Mouse (Mus musculus): ENCODE measurements around the gene Asic2.
"Not testable (repeated sequence)": the region's sequence is repeated elsewhere in the genome, so short reads cannot be mapped to it uniquely, and the experiment has no call there.

Gene Asic2

DNA sequence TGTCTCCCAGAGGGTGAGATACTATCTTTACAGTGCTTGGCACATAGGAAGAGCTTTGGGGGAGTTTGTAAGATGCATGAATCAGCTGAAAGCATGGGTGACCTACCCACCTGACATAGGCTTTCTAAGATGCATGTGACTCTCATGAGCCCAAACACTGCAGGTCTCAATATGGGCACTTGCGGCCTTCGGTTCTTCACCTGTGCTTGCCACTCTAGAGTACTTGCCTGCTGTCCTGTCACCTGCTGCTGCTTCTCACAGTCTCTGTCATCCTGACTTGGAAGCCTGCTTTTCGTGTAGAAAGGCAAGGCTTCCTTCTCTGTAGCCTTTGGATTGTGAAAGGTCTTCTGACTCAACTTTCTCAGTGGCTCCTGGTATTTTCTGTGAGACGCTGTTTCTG is 645.1 kb downstream of the Asic2 start:
- no peak for DNase-seq (ENCODE audit: low spot score)

DNA sequence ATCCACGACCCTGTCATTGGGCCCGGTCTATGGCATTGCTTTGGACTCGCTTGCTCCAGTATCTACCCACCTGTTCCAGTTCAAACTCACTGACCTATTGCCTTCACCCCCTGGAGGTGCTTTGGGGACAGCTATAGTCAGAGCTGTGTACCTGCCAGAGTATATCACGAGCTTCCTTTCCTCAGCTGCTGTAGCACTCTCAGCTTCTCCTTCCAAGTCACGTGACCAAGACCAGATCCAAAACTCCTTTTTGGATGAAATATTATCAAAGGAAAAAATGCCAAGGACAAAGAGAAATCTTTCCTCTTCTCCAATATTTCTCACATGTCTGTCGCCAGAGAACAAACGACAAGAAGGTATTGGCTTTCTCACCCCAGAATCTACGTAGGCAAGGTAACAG is 645.8 kb downstream of the Asic2 start:
- no peak for DNase-seq (ENCODE audit: low spot score)

DNA sequence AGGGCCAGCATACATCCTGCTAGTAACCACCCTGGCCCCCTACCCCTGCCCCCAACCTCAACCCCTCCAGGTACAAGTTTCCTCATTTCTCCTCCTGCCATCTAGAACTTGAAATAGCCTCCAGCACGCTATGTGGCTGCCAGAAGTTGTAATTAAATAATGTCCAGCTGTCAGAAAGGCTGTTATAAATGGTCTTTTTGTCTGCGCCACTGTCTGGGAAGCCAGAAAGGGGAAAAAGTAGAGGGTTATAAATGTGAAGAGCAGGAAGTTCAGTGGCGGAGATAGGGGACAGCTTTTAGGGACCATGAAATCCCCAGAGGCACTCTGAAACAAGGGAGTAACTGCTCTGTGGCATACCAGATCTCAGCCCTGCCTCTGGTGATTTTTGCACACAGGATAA is 678.2 kb downstream of the Asic2 start:
- DNase-seq (ENCODE audit: low spot score): no peak

DNA sequence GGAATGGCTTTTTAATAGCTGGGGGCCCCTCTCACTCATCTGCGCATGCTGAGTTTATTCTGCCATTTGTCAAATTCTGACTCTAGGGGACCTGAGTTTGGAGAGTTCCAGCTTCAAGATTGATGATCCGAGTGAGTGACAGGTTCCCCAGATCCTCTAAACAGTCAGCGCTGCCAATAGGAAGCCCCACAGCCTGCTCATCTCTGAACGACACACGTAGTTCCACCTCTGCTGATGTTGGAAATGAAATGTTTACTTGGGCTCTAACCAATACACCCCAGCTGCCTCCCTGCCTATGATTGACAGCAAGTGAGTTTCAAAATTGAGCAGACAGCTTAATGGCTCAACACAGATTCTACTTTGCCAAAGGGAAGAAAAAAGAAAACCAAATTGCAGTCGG is 685.1 kb downstream of the Asic2 start:
- DNase-seq (ENCODE audit: low spot score): no peak

DNA sequence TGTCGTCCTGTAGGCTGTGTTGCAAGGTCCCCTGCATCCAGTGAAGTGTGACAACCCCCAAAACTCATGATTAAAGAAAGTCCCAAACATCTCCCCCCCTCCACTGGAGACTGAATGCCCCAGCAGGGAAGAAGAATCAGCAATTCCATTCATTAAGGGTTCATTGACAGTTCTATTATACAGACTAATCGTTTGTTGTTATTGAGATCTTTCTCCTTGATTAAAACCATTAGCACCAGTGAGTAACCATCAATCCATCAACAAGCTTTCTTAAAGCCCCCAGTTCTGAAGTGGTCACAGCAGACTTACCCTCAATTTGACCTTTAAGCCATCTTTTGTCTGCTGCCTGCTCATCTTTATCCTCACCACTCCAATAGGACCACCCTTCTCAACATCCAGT is 688.2 kb downstream of the Asic2 start:
- no peak for DNase-seq (ENCODE audit: low spot score)

DNA sequence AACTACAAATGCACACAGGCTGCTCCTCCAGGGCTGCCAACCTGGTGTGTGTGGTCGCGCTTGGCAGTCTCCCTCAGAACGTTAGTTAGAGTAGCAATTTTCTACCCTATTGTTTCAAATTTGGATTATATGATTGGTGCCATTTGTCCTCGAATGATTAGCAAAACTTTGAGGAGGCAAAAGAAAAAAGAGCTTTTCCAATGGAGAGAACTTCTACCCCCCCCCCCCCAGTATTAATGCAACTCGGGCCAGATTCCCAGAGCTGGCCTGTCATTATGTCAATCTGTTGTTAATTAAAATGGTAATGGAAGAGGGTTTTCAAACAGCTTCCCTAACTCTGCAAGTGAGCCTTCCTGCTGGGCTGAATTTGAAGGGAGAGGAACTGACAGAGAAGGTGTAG is 690.9 kb downstream of the Asic2 start:
- DNase-seq (ENCODE audit: low spot score): no peak

DNA sequence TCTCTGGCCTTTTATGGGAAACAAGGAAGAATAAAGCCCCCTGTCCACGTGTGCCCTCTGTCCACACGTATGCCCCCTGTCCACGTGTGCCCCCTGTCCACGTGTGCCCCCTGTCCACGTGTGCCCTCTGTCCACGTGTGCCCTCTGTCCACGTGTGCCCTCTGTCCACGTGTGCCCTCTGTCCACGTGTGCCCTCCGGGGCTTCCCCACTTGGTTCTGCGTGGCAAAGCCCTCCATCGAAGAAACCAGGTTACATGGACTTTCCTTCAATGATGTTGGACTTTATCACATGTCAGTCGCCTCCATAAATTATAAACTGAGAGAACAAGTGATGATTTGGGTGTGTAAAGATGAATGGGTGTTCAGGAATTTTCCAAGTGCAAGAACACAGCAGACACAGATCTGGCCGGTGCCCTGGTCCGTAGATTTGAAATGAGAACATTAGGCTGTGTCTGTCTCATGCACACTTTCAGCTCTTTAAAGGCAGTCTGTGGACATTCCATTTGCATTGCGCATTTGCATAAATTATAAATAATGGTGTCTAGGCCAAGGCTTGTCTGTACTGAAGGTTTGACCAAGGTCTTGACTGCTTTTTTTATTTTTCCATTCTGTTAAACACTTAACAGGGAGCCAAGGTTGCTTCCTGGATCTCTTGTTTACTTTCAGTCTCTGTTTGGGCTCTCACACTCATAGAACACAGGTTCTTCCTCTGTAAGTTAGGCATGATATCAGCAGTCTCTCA is 695.4 kb downstream of the Asic2 start:
- DNase-seq (ENCODE audit: low spot score): no peak

DNA sequence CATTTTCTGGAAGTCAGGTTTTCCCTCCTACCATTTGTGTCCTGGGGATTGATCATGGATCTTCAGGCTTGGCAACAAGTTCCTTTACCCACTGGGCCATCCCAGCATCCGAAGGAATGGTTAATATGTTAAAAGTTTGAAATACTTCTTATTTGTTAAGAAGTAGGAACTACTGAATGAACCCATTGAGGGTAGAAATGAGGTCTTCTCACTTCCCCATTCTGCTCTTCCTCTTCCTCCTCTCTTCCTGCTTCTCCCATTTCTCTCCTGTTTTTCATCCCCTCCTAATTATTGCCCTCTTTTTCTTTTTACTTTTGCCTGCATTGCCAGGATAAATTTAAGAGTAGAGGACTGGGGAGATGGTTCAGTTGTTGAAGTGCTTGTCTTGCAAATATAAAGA is 696.8 kb downstream of the Asic2 start:
- DNase-seq (ENCODE audit: low spot score): no peak

DNA sequence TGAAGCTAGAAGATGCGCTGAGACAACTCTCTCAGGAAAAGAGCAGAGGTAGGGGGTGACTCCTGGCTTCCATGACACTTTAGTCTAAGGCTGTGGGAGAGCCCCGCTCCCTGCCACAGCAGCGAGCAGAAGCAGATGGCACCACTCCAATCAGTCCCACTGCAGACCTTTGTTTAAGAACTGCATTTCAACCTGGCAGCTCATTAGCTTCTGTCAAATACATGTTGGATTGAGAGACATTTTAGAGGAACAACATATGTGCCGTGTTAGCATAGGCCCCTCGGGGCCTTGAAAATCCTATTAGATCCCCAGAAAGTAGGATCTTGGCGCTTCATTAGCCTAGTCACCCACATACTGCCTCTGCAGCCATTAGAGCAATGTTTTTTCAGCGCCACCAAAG is 697.7 kb downstream of the Asic2 start:
- DNase-seq (ENCODE audit: low spot score): no peak

DNA sequence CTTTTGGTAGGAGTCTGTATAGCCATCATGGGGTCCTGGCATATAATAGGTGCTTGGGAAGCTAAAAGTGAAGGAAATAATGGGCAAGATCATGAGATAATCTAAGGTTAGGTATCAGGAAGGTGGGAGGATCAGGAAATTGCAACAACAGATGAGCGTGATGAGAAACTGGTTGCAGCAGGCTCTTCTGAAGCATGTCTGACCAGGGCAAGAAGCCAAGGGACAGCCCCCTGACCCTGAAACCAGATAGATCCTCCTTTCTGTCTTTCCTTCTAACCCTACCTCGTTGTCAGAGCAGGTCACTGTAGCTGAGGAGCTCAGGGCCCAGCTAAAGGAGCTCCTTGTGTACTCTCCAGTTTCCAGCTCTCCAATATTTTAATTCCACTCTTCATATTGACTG is 704.5 kb downstream of the Asic2 start:
- no peak for DNase-seq (ENCODE audit: low spot score)

DNA sequence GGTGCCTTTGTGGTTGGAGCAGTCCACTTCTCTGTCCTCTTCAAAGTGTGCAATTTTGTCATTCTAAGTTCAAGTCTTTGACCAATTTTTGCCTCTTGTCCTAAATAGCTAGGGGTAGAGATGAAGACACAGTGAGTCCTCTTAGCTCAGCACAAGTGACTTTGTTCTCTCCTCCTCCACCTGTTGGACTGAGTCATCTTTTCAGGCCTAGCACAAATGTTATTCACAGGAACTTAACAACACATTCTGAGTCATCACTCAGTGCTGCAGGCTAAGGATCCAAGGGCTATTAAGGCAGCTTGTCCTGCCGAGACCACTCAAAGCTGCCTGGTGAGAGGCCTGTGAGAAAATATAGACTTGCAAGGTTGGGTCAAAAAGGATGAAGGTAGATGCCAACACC is 705.1 kb downstream of the Asic2 start:
- DNase-seq (ENCODE audit: low spot score): no peak

DNA sequence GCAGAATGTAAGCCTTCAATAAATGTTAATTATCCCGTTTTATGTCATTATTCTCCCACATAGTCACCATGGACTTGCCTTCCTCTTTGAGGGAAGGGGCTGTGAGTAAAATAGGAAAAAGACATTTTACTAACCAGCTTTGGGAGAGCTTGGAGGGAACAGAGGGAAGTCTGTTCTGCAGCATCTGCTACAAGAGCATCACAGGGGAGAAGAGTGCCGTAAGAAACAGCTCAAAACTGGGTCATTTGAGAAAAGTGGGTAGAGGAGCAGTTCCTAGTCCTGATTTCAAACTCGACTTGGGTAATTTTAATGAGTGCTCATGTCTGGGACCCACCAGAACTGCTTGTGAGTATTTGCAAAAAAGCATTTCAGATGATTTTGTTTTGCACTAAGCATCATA is 707.0 kb downstream of the Asic2 start:
- DNase-seq (ENCODE audit: low spot score): no peak

DNA sequence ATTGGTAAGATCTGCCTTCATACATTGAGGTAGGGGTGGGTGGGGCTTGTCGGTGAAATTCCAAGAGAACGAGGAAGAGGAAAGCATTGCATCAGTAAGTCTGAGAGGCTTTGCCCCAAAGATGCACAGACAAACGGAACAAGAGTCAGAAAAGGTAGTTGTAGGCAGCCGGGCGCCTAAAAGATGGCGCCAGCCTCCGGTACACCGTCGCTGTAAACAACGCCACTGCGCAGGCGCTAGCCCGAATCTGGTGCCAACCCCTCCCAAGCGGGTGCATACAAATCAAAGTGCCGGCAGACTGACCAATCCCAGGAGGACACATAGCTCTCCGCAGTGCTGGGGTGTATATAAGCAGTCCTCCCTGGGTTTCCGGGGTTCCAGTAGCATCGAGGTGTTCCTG is 727.1 kb downstream of the Asic2 start:
- DNase-seq (ENCODE audit: low spot score): not testable (repeated sequence)

DNA sequence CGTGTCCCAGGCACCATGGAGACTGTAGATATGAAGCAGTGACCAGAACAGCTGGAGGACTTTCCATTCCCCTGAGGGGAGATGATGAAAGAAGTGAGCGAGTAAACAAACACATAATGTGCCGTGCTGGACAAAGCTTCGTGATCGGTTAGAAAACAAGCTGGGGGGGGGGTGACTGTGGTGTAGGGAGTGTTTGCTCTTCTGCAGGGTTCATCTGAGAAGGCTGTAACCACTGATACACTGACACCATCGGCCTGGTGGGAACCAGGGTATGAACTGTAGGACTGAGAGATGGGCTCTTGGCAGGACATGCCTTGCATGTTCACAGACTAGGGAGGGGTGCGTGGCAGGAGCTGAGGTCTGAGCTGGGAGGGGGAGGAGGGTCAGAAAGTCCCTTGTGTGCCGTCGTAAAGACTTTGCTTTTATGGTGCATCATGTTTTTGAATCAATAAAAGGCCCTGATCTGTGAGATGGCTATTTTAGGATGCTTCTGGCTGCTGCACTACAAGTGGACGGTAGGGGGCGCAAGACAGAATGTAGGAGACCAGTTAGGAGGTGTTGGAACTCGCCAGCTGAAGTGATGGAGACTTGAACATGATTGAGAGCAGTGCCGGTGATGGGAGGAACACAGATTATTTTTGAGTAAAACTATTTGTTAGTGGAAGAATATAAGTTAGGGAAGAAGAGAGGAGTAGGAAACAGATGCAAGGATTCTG is 728.1 kb downstream of the Asic2 start:
- peak; percentile 4 for DNase-seq (ENCODE audit: low spot score)

DNA sequence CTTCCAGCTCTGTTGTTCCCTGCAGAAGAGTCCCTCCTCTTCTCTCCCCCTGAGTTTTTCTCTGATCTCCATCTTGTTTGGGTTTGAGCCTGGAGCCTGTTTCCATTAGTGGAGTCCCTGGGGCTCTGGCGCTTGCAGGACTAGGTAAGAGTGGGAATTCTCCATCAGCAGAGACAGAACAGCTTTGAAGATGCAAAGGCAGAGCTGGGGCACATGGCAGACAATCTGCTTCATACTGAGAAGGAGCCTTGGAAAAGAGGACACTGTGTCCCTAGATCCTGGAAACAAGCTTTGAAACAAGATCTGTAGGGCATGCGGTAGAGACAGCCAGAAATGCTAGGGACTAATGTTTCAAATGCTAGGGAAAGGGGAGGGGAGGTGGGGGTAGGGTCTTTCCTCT is 729.2 kb downstream of the Asic2 start:
- DNase-seq (ENCODE audit: low spot score): no peak

DNA sequence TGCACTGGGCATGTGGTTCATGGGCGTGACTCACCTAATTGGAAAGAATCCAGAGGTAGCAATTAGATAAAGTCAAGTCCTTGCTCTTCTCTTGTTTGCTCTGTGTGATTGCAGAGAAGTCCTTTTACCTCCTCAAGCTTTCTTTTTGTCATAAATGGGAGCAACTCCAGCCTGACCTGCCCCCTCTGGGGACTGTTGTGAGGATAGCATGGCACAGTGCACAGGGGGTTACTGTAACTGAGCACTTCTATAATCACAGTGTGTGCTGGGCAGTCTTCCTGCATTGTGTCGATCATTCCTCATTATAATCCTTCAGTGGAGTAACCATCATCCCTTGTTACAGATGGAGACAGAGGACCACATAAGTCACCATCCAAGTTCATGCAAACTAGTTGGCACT is 732.2 kb downstream of the Asic2 start:
- no peak for DNase-seq (ENCODE audit: low spot score)

DNA sequence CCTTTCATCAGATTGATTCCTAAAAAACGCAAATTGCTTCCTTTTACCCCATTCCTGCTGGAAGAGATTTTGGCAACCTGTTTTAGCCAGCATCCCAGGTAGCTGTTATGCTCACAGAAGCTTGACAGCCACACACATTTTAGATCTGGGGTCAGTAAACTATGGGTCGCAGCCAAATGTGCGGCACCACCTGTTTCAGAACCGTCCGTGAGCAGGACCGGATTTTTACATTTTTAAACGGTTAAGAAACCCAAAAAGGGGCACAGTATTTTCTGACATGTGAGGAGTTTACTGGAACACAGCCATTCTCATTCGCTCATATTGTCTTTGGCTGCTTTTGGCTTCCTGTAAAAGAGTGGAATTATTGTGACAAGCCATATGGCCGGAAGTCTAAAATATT is 744.9 kb downstream of the Asic2 start:
- DNase-seq (ENCODE audit: low spot score): no peak

DNA sequence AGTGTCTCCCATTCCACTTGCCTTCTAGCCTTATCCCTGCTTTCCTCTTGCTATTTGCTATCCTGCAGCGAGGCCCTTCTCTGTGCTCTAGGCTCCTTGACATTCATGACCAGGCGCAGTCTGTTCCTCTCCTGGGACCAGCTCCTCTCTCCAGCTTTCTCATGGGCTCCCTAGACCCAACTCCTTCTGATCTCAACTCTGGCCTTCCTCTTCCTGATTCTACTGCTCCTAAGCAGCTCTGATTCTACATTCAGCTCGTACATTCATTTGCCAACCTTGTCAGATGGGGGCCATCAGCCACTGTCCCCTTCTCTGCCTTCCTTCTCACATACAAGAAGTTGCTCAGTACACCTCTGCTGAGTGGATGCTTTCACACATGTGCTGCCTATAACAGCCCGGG is 747.5 kb downstream of the Asic2 start:
- DNase-seq (ENCODE audit: low spot score): no peak

DNA sequence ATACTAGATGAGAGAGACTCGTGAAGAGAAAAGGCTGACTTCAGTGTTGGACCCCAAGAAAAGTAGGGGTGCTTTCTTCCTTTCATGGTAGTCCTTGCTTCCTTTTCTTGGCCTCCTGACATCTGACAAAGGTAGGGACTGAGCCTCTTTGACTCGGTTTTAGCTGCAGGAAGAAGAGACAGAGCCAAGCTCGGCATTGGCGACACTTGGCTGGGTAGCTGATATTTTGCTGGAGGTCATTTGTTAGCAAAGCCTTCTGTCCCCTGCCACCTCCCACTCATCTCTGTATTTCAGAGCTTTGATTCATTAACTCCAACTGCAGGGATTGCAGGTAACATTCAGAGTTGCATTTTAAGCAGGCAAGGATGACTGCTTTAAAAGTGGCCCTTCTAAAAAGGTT is 762.8 kb downstream of the Asic2 start:
- no peak for DNase-seq (ENCODE audit: low spot score)

DNA sequence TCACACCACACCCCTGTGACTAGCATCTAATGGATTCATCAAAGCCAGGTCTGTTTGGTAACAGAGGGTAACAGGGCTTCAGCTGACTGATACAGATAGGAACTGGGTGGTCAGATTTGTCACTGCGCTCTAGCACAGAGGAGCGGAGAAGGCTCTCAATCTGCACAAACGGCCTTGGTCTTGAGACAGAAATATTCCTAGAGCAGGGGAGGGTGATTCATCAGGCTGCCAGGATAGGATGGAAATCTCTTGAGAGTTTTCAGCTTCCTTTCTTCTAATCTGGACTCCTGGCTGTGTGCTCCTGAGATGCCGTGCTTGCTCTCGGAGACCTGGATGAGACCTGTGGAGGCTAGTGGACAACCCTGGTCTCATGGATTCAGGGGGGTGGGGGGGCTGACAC is 765.7 kb downstream of the Asic2 start:
- DNase-seq (ENCODE audit: low spot score): no peak

DNA sequence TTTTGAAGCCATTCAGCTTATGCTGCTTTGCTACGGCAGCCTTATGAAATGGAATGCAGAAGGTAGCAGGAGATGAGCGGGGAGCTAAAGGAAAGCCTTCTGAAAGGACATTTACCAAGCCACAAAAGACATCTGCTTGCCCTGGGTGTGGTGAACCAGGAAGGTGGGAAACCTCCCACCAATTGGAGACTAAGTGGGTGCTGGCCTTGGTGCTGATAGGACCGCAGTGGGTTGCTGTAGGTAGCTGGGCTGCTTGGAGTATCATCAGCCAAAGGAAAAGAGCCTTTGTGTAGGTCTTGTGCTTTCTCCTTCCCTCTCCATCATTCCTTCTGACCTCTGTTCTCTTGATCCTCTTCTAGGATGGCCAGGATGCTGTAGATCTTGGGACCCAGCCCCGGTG is 774.4 kb downstream of the Asic2 start:
- DNase-seq (ENCODE audit: low spot score): peak; percentile 11

DNA sequence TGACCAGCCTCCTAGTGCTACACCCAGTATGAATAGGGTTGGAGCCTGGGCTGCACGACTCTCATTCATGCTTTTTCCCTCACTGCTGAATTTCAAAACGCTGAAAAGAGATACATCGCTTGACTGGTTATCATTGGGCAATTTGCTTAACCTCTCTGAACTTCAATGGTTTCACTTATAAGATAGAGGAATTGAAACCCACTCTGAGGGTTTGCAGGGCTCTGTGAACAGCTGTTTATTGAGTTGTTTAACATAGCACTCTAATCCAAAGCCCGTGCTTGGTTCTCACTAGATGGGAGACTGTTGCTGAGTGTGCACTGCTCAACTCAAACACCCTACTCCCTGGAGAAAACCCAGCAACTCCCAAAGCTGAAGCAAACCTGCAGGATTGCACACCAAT is 776.1 kb downstream of the Asic2 start:
- no peak for DNase-seq (ENCODE audit: low spot score)

DNA sequence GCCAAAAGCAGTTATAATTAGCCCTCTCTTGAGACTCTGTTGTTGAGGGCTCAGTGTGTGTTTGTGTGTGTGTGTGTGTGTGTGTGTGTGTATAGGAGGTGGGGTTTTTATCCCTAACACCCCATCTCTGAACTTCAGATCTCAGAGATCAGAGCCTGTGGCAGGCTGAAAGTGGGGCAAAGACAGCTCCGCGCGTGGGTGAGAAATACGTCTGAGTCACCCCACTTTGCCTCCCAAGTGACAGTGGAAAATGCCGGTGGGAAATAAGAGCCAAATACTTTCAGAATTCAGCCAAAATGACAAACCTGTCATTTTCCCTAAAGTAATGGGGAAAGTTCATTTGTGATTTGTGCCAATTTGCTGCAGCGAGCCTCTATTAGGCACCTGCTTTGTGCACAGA is 779.2 kb downstream of the Asic2 start:
- DNase-seq (ENCODE audit: low spot score): no peak

DNA sequence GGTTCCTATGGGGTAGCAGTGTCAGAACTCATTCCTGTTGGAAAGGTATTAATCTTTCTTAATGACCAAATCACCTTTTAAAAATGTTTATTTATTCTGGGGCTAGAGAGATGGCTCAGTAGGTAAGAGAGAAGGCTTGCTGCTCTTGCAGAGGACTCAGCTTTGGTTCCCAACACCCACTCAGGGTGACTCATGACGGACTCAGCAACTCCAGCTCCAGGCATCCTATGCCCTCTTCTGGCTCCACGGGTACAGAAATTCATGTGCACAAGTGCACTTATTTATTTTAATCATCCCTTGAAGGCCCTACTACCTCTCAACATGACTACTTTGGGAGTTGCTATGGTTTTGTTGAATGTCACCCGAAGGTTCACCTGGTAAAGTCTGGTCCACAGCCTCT is 780.4 kb downstream of the Asic2 start:
- DNase-seq (ENCODE audit: low spot score): no peak

Data from ovary, postnatal 14 days (tissue).